Mouse (Mus musculus) forebrain, embryonic 10.5 days (tissue): ENCODE data around the gene Nkiras1. TPM values are rescaled to one million over a fixed set of nuclear protein-coding genes. Genes with fewer than 3 reads are reported as not detected.
"Not testable (repeated sequence)": the region's sequence is repeated elsewhere in the genome, so short reads cannot be mapped to it uniquely, and the experiment has no call there.

ENCODE experiments used
- DNase-seq: peaks from one replicate; pipeline ENCODE4 v3.0.0-alpha.2; 2017; ENCODE audit warnings: low spot score; ENCODE audit errors: extremely low spot score
- H3K27ac ChIP-seq: fragments of 300-500 bp; sonication (generic); 2 replicates; pipeline ENCODE4 v1.5.1; 2016; ENCODE audit warnings: mild to moderate bottlenecking
- H3K27me3 ChIP-seq: fragments of 300-500 bp; sonication (generic); 2 replicates; pipeline ENCODE4 v1.6.1; 2016; ENCODE audit warnings: mild to moderate bottlenecking; ENCODE audit not compliant: poor library complexity, severe bottlenecking
- H3K36me3 ChIP-seq: fragments of 300-500 bp; sonication (generic); replicated peaks from 2 replicates; pipeline ENCODE4 v1.6.1; 2016; ENCODE audit warnings: mild to moderate bottlenecking, moderate library complexity
- H3K4me1 ChIP-seq: fragments of 300-500 bp; sonication (generic); 2 replicates; pipeline ENCODE4 v1.6.1; 2016
- H3K4me3 ChIP-seq: fragments of 300-500 bp; sonication (generic); 2 replicates; pipeline ENCODE4 v1.5.1; 2016; ENCODE audit warnings: mild to moderate bottlenecking, moderate library complexity
- H3K9me3 ChIP-seq: fragments of 300-500 bp; sonication (generic); 2 replicates; pipeline ENCODE4 v1.6.1; 2016; ENCODE audit warnings: mild to moderate bottlenecking, moderate library complexity
- WGBS: fragments of 180-500 bp; shearing (Covaris S2); methylation state at CpG from one replicate; pipeline ENCODE4 v1.1.7; 2016; 5-methylcytosine and 5-hydroxymethylcytosine counted together
- polyA plus RNA-seq: library from polyadenylated mRNA; unstranded; fragments of >200 nt; fragmentation: Nextera tagmentation; extraction: Ambion mirVana; gene quantifications from 2 replicates; pipeline ENCODE4 v1.2.1, GENCODE M21; 2016

The Nkiras1 gene
- 12.2 and 13.6 TPM in 2 replicates for polyA plus RNA-seq

DNA sequence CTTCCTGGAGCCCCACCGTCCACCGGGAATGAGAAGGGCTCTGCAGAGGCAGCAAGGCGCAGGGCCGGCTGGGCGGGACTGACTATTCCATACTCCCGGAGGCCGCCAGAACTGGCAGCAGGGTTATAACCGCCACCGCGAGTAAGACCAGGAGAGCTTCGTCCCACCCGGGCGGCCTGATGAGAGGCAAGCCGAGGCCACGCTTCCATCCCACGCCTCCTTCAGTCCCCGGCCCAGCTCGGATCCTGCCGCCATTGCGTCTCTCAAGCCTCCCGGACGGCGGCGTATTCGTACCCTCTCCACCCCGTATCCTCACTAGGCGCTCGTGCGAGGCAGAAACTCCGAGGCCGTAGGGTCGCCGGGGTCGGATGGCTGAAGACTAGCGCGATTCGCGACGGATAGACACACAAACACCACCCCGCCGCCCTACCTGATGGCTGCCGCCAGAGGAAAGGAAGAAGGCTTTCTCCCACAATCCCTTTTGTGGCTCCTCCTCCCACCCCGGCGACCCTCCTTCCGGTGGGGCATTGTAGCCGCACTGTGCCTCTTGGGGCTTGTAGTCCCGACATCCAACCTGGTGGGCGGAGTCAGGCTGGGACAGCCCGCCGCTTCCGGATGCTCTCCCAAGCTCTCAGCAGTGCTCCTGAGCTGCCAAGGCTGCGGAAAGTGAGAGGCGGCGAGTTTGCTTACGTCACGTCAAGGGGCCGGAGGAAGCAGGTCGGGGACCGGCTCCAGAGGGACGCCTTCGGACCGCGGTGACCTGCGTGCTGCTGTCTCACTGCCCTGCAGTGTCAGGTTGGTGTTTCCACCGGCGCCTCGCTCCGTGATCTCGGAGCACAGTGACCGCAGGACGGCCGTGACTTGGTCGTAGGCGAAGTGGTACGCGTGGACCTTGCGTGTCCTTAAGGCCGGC, at the start of gene Nkiras1, which contains the start of gene Rpl15:
Gene Nkiras1, plus strand, starts transcription at position 608 of the 913 bp plus-strand sequence.
Gene Rpl15, minus strand, starts transcription at position 863 of the 913 bp plus-strand sequence.
- Histone ChIP-seq H3K27ac (peak within 1 kb of the TSS; percentile 98), H3K9me3 (no peaks in the 10 kb centered on the region), H3K4me3 (peak within 1 kb of the TSS; percentile 88), H3K36me3 (peaks cover 42% of the 10 kb centered on the region), H3K4me1 (peaks cover 18% of the 10 kb centered on the region), H3K27me3 (no peaks in the 10 kb centered on the region)
- DNase-seq = peak; percentile 98
- WGBS = under 1% methylated on average over 78 of the region's 78 CpGs

DNA sequence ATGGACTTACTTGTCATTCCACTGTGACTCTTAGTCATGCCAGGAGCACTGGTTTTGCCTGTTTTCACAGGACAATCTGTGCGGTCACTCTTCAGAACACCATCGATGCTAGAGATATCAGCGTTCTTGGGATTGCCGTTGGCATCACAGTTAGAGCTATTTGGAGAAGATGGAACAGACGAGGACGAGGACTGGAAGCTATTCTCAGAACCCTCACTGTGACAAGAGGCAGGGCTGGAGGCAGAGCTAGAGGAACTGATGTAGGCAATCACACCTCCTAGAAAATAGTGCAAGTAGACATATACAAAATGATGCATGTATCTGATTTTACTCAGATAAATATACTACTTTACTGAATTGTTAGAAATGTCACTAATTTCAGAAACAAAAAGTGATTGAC, 49.0 kb upstream of the Nkiras1 start:
- Histone ChIP-seq H3K27me3 (no peaks in the 10 kb centered on the region), H3K4me3 (no peak overlapping the region), H3K27ac (no peak overlapping the region), H3K9me3 (no peaks in the 10 kb centered on the region), H3K4me1 (no peaks in the 10 kb centered on the region), H3K36me3 (no peaks in the 10 kb centered on the region)
- 93% methylated on average over 6 of the region's 6 CpGs for WGBS
- DNase-seq = no peak

DNA sequence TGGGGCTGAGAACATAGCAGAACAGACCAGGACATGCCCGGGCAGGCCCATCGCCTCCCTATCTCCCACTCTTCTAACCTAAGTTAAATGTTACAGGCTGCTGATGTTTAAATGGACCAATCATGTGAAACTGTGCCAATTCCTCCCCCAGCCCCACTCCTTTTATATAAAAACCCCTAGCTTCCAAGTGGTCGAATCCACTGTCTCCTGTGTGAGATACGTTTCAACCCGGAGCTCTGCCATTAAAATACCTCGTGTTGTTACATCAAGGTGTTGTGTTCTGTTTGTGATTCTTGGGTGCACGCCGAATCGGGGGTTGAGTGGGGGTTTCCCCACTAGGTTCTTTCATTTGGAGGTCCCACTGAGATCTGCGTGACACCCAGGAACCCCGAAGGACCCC, 45.5 kb upstream of the Nkiras1 start:
- not testable (repeated sequence) for H3K36me3 ChIP-seq, H3K27me3 ChIP-seq, DNase-seq, H3K4me3 ChIP-seq, H3K27ac ChIP-seq, H3K9me3 ChIP-seq, H3K4me1 ChIP-seq
- WGBS = 91% methylated on average over 11 of the region's 11 CpGs

DNA sequence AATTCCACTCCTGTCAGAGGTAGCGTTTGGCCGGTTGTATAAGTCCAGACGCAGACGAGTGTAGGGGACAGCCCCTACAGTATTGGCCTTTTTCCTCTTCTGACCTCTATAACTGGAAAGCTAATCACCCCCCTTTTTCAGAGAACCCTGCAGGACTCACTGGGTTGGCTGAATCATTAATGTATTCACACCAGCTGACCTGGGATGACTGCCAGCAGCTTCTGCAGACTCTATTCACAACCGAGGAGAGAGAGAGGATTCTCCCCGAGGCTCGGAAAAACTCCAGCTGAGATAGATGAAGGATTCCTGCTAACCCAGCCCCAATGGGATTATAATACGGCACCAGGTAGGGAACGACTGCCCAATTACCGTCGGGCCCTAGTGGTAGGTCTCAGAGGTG, 44.8 kb upstream of the Nkiras1 start:
- H3K36me3 ChIP-seq, H3K27ac ChIP-seq, DNase-seq, H3K4me1 ChIP-seq, H3K4me3 ChIP-seq, H3K9me3 ChIP-seq, H3K27me3 ChIP-seq: not testable (repeated sequence)
- 85% methylated on average over 11 of the region's 11 CpGs for WGBS

DNA sequence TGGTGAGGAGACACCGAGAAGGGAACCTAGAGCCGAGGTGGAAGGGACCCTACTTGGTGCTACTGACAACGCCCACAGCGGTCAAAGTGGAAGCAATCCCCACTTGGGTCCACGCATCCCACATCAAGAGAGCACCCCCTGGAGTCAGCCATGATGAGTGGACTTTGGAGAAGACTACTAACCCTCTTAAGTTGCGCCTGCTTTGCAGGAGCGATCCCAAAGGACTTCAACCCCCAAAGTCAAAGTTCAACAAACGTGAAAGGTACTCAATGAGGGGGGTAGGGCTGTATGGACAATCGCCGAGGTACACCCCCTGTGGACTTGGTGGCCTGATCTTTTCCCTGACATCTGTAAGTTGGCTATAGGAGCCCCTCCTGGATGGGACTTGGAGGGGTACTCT, 41.2 kb upstream of the Nkiras1 start:
- H3K9me3 ChIP-seq, H3K4me1 ChIP-seq, H3K27me3 ChIP-seq, H3K27ac ChIP-seq, H3K36me3 ChIP-seq, DNase-seq, H3K4me3 ChIP-seq: not testable (repeated sequence)
- 95% methylated on average over 10 of the region's 10 CpGs for WGBS

DNA sequence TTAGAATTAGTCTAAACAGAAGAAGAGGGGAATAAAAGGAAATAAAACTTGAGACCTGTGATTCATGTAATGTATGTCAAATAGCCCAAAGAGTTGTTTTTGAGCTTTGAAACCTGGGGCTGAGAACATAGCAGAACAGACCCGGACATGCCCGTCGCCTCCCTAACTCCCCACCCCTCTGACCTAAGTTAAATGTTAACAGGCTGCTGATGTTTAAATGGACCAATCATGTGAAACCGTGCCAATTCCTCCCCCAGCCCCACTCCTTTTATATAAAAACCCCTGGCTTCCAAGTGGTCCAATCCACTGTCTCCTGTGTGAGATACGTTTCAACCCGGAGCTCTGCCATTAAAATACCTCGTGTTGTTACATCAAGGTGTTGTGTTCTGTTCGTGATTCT, 39.1 kb upstream of the Nkiras1 start:
- H3K36me3 ChIP-seq, H3K4me1 ChIP-seq, H3K27ac ChIP-seq, H3K9me3 ChIP-seq, DNase-seq, H3K27me3 ChIP-seq, H3K4me3 ChIP-seq: not testable (repeated sequence)
- WGBS = 96% methylated on average over 8 of the region's 8 CpGs

DNA sequence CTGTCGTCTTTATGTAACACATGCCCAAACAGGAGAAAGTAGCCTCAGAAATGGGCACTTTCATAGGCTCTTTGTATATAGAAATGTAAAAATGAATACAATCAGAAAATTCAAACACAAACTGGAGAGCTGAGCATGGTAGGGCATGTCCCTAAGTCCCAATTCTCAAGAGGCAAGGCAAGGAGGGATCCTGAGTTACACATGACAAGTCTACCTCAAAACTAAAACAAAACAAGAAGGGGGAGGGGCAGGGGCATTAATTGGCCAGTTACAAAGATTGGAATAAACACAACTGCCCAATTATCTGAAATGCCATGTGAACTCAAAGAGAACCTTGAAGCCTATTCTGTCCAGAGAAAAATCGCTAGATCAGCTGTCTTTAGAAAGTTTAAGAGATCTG, 37.9 kb upstream of the Nkiras1 start:
- H3K9me3 ChIP-seq = 0 out of 2 replicates have a peak, but pooled peaks cover under 1% of the 10 kb centered on the region
- DNase-seq = no peak
- 88% methylated on average over 2 of the region's 2 CpGs for WGBS
- H3K36me3 ChIP-seq = no peaks in the 10 kb centered on the region
- no peak overlapping the region for H3K4me3 ChIP-seq
- H3K27me3 ChIP-seq = no peaks in the 10 kb centered on the region
- no peak overlapping the region for H3K27ac ChIP-seq
- peaks cover 16% of the 10 kb centered on the region for H3K4me1 ChIP-seq

DNA sequence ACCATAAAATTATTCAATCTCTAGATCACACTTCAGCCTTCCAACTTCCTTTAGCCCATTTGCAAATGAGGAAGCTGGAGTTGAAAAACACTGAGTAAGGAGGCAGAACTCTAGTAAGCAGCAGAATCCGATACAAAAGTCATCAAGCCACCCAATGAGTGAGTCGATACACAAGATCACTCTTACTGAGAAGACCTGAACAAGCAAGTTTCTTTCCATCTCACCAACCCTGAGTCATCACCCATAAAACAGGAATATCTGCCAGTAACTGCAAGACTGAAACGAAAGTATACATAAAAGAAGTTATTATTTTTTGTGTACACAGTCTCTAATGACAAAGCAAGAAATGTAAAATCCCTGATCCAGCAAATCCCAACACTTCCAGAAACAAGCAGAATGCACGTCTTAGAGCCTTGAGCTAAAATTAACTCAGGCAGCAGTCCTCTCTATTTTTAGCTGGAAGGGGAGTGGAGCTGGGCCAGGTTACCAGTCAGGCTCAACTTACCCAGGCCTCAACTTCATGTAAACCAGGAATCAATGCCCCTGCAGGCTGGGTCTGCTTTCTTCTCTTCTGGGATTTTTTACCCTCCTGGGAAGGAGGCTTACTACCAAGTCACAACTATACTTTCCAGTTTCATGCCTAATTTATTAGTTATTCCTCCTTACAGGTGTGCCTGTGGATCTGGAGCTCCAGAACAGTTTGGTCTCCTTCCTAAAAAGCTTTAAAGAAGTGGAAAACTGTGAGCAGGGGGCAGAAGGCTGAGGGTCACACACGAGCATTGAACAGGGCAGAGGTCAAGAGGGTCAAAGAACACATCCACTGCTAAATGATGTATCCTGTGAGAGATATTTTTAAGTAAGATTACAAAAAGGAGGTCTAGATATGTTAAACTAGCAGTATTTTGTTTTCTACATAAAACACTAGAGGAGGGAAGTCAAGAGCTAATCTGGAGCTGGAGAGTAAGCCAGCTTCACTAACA, 36.7 kb upstream of the Nkiras1 start:
- H3K4me1 ChIP-seq = peaks cover 16% of the 10 kb centered on the region
- H3K36me3 ChIP-seq = no peaks in the 10 kb centered on the region
- H3K4me3 ChIP-seq = no peak overlapping the region
- 61% methylated on average over 5 of the region's 5 CpGs for WGBS
- no peak for DNase-seq
- H3K9me3 ChIP-seq = peaks cover 4% of the 10 kb centered on the region; the same call in 1 of the 2 replicates
- no peaks in the 10 kb centered on the region for H3K27me3 ChIP-seq
- no peak overlapping the region for H3K27ac ChIP-seq

DNA sequence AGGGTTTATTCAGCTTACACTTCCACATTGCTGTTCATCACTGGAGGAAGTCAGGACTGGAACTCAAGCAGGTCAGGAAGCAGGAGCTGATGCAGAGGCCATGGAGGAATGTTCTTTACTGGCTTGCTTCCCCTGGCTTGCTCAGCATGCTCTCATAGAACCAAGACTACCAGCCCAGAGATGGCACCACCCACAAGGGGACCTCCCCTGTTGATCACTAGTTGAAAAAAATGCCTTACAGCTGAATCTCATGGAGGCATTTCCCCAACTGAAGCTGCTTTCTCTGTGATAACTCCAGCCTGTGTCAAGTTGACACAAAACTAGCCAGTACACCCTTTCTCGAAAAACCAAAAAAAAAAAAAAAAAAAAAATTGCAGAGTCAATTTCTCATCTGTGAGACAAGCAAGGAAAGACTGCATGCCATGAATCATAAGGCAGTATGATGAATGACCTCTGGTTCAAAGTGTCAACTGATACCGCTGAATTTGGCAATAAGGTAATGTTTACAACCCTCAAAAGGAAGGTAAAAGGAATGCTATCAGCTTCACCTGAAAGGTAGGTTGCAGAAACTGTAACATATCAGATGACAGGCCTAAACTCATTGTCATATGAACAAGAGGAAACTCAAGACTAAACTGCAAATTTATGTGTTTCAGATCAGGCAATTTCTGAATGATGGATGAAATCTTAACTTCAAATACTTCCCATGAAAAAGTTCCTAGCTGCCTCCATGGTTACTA, 34.3 kb upstream of the Nkiras1 start:
- H3K4me1 ChIP-seq = peaks cover 23% of the 10 kb centered on the region
- H3K4me3 ChIP-seq, H3K27ac ChIP-seq, H3K27me3 ChIP-seq, DNase-seq, H3K9me3 ChIP-seq, H3K36me3 ChIP-seq: not testable (repeated sequence)
- 79% methylated on average over 2 of the region's 2 CpGs for WGBS

DNA sequence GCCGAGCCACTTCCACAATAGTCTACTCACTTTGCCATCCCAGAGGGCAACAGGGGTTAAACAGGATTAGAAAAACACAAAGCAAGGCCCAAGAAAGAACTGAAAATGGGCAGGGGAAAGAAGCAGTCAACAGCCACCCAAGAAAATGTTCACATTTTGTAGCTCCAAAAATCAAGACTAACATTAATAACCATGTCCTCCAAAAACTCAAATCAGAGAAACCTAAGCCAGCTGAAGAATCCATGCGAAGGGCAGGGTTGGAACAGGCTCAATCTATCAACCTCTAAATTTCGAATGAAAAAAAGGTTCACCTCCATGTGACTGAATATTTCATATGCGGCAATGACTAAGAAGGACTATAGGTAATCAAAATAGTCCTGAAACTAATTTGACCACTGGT, 33.6 kb upstream of the Nkiras1 start:
- 62% methylated on average over 4 of the region's 4 CpGs for WGBS
- Histone ChIP-seq H3K4me3 (peak overlapping the region; percentile 76; the same call in 1 of the 2 replicates), H3K27ac (no peak overlapping the region), H3K27me3 (no peaks in the 10 kb centered on the region), H3K36me3 (no peaks in the 10 kb centered on the region), H3K4me1 (peaks cover 23% of the 10 kb centered on the region), H3K9me3 (peaks cover 4% of the 10 kb centered on the region; the same call in 1 of the 2 replicates)
- DNase-seq = no peak

DNA sequence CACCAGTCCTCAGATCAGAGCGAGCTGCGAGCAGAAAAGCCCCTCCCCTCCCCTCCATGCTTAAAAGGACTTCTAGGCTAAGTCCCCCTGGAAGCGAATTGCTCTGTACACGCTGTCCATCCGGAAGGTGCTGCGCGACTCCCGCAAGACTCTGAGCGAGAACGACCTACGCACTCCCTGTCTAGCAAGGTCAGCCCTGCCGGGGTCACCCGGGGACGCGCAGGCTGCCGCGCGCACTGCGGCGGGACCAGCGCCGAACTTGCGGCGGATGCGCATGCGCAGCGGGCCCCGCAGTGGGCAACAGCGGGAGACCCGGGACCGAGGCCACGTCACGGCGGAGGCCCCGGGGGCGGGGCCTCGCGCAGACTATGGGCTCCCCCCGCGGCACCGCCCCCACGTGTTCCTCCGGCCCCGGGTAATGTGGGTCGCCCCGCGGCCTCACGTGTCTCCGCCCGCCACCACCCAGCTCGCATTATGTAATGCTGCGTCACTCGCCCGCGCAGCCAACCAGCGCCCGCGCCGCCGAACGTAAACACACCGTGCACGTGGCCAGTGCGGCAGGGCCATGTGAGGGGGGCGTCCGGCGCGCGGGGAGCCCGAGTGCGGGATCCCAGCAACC, 32.7 kb upstream of the Nkiras1 start:
- Histone ChIP-seq H3K27me3 (no peaks in the 10 kb centered on the region), H3K4me3 (peak overlapping the region; percentile 76), H3K4me1 (peaks cover 23% of the 10 kb centered on the region), H3K36me3 (no peaks in the 10 kb centered on the region), H3K27ac (peak overlapping the region; percentile 88), H3K9me3 (peaks cover 8% of the 10 kb centered on the region; the same call in 1 of the 2 replicates)
- under 1% methylated on average over 71 of the region's 71 CpGs for WGBS
- peak; percentile 93 for DNase-seq
